Mouse (Mus musculus) erythroid progenitor cell, adult 5-6 weeks (primary cell): ENCODE data around the gene Ubox5. TPM values are rescaled to one million over a fixed set of nuclear protein-coding genes. Genes with fewer than 3 reads are reported as not detected.

Source experiments
- total RNA-seq, 2 experiments: library from RNA; stranded (forward) in 1 of 2; stranded (reverse) in 1 of 2; fragments of 150-400 nt in 1 of 2; fragments of 186-747, 209-891 nt in 1 of 2; gene quantifications; 2 replicates each; pipeline versions ENCODE4 v1.2.3 to v1.2.4; 2015 to 2017; ENCODE audit warnings: low replicate concordance in 2 of 2

The Ubox5 gene
- total RNA-seq, 2 experiments from 2014 or later, result 0.61 to 5.0 TPM

Other genes with a start within 250 kb of the Ubox5 start
- gene Cpxm1, start 232.5 kb downstream of the Ubox5 start, total RNA-seq (2015; ENCODE audit: low replicate concordance), result not detected in 2 replicates
- not detected in 2 replicates for gene Cpxm1, start 232.5 kb downstream of the Ubox5 start, total RNA-seq (2017; ENCODE audit: low replicate concordance)
- not detected in 2 replicates for gene Gm28372, start 224.8 kb downstream of the Ubox5 start, total RNA-seq (2015; ENCODE audit: low replicate concordance)
- gene Gm28372, start 224.8 kb downstream of the Ubox5 start, total RNA-seq (2017; ENCODE audit: low replicate concordance), result not detected in 2 replicates
- not detected in 2 replicates for gene 1700020A23Rik, start 224.8 kb downstream of the Ubox5 start, total RNA-seq (2015; ENCODE audit: low replicate concordance)
- gene 1700020A23Rik, start 224.8 kb downstream of the Ubox5 start, total RNA-seq (2017; ENCODE audit: low replicate concordance), result not detected in 2 replicates
- gene Tmem239, start 223.6 kb downstream of the Ubox5 start, total RNA-seq (2015; ENCODE audit: low replicate concordance), result not detected in 2 replicates
- gene Tmem239, start 223.6 kb downstream of the Ubox5 start, total RNA-seq (2017; ENCODE audit: low replicate concordance), result not detected in 2 replicates
- 74.6 and 122 TPM in 2 replicates for gene Vps16, start 205.7 kb downstream of the Ubox5 start, total RNA-seq (2015; ENCODE audit: low replicate concordance)
- gene Vps16, start 205.7 kb downstream of the Ubox5 start, total RNA-seq (2017; ENCODE audit: low replicate concordance), result 62.8 and 75.8 TPM in 2 replicates
- gene Pced1a, start 205.3 kb downstream of the Ubox5 start, total RNA-seq (2015; ENCODE audit: low replicate concordance), result 0.72 TPM in 1 of 2 replicates, not detected in the other
- 1.2 and 1.9 TPM in 2 replicates for gene Pced1a, start 205.3 kb downstream of the Ubox5 start, total RNA-seq (2017; ENCODE audit: low replicate concordance)
- 81.4 and 84.7 TPM in 2 replicates for gene Ptpra, start 179.8 kb downstream of the Ubox5 start, total RNA-seq (2015; ENCODE audit: low replicate concordance)
- gene Ptpra, start 179.8 kb downstream of the Ubox5 start, total RNA-seq (2017; ENCODE audit: low replicate concordance), result 153 and 160 TPM in 2 replicates
- 11.2 and 15.1 TPM in 2 replicates for gene Mrps26, start 66.3 kb downstream of the Ubox5 start, total RNA-seq (2015; ENCODE audit: low replicate concordance)
- gene Mrps26, start 66.3 kb downstream of the Ubox5 start, total RNA-seq (2017; ENCODE audit: low replicate concordance), result 8.3 and 11.3 TPM in 2 replicates
- gene Oxt, start 53.9 kb downstream of the Ubox5 start, total RNA-seq (2015; ENCODE audit: low replicate concordance), result not detected in 2 replicates
- gene Oxt, start 53.9 kb downstream of the Ubox5 start, total RNA-seq (2017; ENCODE audit: low replicate concordance), result not detected in 2 replicates
- gene Avp, start 47.5 kb downstream of the Ubox5 start, total RNA-seq (2015; ENCODE audit: low replicate concordance), result not detected in 2 replicates
- gene Avp, start 47.5 kb downstream of the Ubox5 start, total RNA-seq (2017; ENCODE audit: low replicate concordance), result not detected in 2 replicates
- 14.1 and 18.0 TPM in 2 replicates for gene Fastkd5, start within 50 bp of the Ubox5 start, total RNA-seq (2015; ENCODE audit: low replicate concordance)
- gene Fastkd5, start within 50 bp of the Ubox5 start, total RNA-seq (2017; ENCODE audit: low replicate concordance), result 6.3 and 7.6 TPM in 2 replicates
- gene Lzts3, start 12.8 kb upstream of the Ubox5 start, total RNA-seq (2015; ENCODE audit: low replicate concordance), result 1.8 TPM in 1 of 2 replicates, not detected in the other
- 0.15 and 0.90 TPM in 2 replicates for gene Lzts3, start 12.8 kb upstream of the Ubox5 start, total RNA-seq (2017; ENCODE audit: low replicate concordance)
- 28.1 and 73.5 TPM in 2 replicates for gene Ddrgk1, start 34.6 kb upstream of the Ubox5 start, total RNA-seq (2015; ENCODE audit: low replicate concordance)
- 67.4 and 68.5 TPM in 2 replicates for gene Ddrgk1, start 34.6 kb upstream of the Ubox5 start, total RNA-seq (2017; ENCODE audit: low replicate concordance)
- gene Itpa, start 37.6 kb upstream of the Ubox5 start, total RNA-seq (2015; ENCODE audit: low replicate concordance), result 20.2 and 23.9 TPM in 2 replicates
- gene Itpa, start 37.6 kb upstream of the Ubox5 start, total RNA-seq (2017; ENCODE audit: low replicate concordance), result 43.3 and 56.7 TPM in 2 replicates
- not detected in 2 replicates for gene Slc4a11, start 67.5 kb upstream of the Ubox5 start, total RNA-seq (2015; ENCODE audit: low replicate concordance)
- not detected in 2 replicates for gene Slc4a11, start 67.5 kb upstream of the Ubox5 start, total RNA-seq (2017; ENCODE audit: low replicate concordance)